Mouse (Mus musculus) myocyte (in vitro differentiated cells): ENCODE results near the gene Smtnl1. TPM values are rescaled to one million over a fixed set of nuclear protein-coding genes. Genes with fewer than 3 reads are reported as not detected.
A peak's percentile ranks its signal among the peaks of the same experiment; 100 is the strongest.

ENCODE experiments used
- H3K27me3 ChIP-seq: one replicate; pipeline ENCODE4 v1.6.1; 2011; ENCODE audit not compliant: control insufficient read depth, insufficient read depth, insufficient read length
- H3K36me3 ChIP-seq: one replicate; pipeline ENCODE4 v1.6.1; 2011; ENCODE audit not compliant: control insufficient read depth, insufficient read depth
- H3K4me2 ChIP-seq: one replicate; pipeline ENCODE4 v1.6.1; 2011; ENCODE audit warnings: low read depth, control low read depth
- H3K4me3 ChIP-seq: one replicate; pipeline ENCODE4 v1.5.1; 2011; ENCODE audit warnings: mild to moderate bottlenecking, control low read depth, moderate library complexity
- H3K79me2 ChIP-seq: one replicate; pipeline ENCODE4 v1.6.1; 2011; ENCODE audit not compliant: control insufficient read depth, insufficient read depth
- H3ac ChIP-seq: one replicate; pipeline ENCODE4 v1.6.1; 2011; ENCODE audit not compliant: control insufficient read depth, insufficient read length
- CEBPB ChIP-seq: IDR thresholded peaks from 2 replicates; pipeline ENCODE4 v1.6.1; 2011; ENCODE audit warnings: mild to moderate bottlenecking, moderate library complexity; ENCODE audit not compliant: poor library complexity, insufficient read depth, severe bottlenecking
- E2F4 ChIP-seq: IDR thresholded peaks from one replicate; pipeline ENCODE4 v1.6.1; 2011; ENCODE audit warnings: mild to moderate bottlenecking, control low read depth, moderate library complexity; ENCODE audit not compliant: insufficient read depth
- MAX ChIP-seq: IDR thresholded peaks from one replicate; pipeline ENCODE4 v1.6.1; 2011; ENCODE audit warnings: low read depth, mild to moderate bottlenecking, control low read depth
- MYOD1 ChIP-seq, 3 experiments: IDR thresholded peaks; one replicate each; pipeline ENCODE4 v1.6.1; 2011; ENCODE audit warnings: control low read depth in 2 of 3, low read depth in 2 of 3, mild to moderate bottlenecking in 2 of 3, moderate library complexity in 1 of 3; ENCODE audit not compliant: insufficient read length in 2 of 3, control insufficient read depth in 1 of 3
- MYOG ChIP-seq, 3 experiments: IDR thresholded peaks; one replicate each; pipeline ENCODE4 v1.6.1; 2011; ENCODE audit warnings: control low read depth in 2 of 3, low read depth in 2 of 3, mild to moderate bottlenecking in 2 of 3; ENCODE audit not compliant: insufficient read length in 2 of 3, control insufficient read depth in 1 of 3, insufficient read depth in 1 of 3
- POLR2A ChIP-seq: IDR thresholded peaks from one replicate; pipeline ENCODE4 v1.6.1; 2011; ENCODE audit warnings: low read depth, mild to moderate bottlenecking, control low read depth, moderate library complexity; ENCODE audit not compliant: insufficient read length
- POLR2AphosphoS2 ChIP-seq: IDR thresholded peaks from one replicate; pipeline ENCODE4 v1.6.1; 2011; ENCODE audit warnings: low read depth, control low read depth; ENCODE audit not compliant: insufficient read length
- REST ChIP-seq: IDR thresholded peaks from one replicate; pipeline ENCODE4 v1.6.1; 2011; ENCODE audit warnings: mild to moderate bottlenecking, control low read depth, moderate library complexity; ENCODE audit not compliant: insufficient read depth, insufficient read length
- SRF ChIP-seq: IDR thresholded peaks from one replicate; pipeline ENCODE4 v1.6.1; 2011; ENCODE audit warnings: low read depth; ENCODE audit not compliant: control insufficient read depth, insufficient read length
- TCF12 ChIP-seq: IDR thresholded peaks from one replicate; pipeline ENCODE4 v1.6.1; 2011; ENCODE audit warnings: mild to moderate bottlenecking, control low read depth; ENCODE audit not compliant: poor library complexity, insufficient read depth, severe bottlenecking
- TCF3 ChIP-seq: IDR thresholded peaks from one replicate; pipeline ENCODE4 v1.6.1; 2011; ENCODE audit warnings: low read depth, control low read depth; ENCODE audit not compliant: insufficient read length
- USF1 ChIP-seq: IDR thresholded peaks from one replicate; pipeline ENCODE4 v1.6.1; 2011; ENCODE audit warnings: low read depth, mild to moderate bottlenecking, control low read depth, moderate library complexity
- polyA plus RNA-seq: library from polyadenylated mRNA; unstranded; fragments of >200 nt; fragmentation: generic; extraction: Trizol; gene quantifications from one replicate; pipeline ENCODE4 v1.2.1, GENCODE M21; 2012; ENCODE audit warnings: missing spikeins

Gene Smtnl1
- polyA plus RNA-seq, 1 experiment: 0.85 TPM

GRCm38 (mm10) chr2:84792516-84792915 lies 29.9 kb downstream of the Smtnl1 start:
- no peaks in the 10 kb centered on the region for H3K79me2 ChIP-seq
- TF ChIP-seq MYOG (IDR thresholded peaks at IDR 0.05; ENCODE audit: control insufficient read depth in 1 of 3, insufficient read depth in 1 of 3, insufficient read length in 2 of 3, low read depth in 2 of 3) (no peak), E2F4 (no peak), POLR2A (no peak), TCF3 (no peak), CEBPB (no peak), MAX (no peak), SRF (no peak), USF1 (no peak), TCF12 (no peak), MYOD1 (IDR thresholded peaks at IDR 0.05; ENCODE audit: control insufficient read depth in 1 of 3, insufficient read length in 2 of 3, low read depth in 2 of 3) (no peak), POLR2AphosphoS2 (no peak), REST (no peak)
- no peaks in the 10 kb centered on the region for H3K36me3 ChIP-seq
- H3K27me3 ChIP-seq: no peaks in the 10 kb centered on the region
- no peak overlapping the region for H3K4me3 ChIP-seq
- H3ac ChIP-seq: no peak overlapping the region
- no peak overlapping the region for H3K4me2 ChIP-seq

- Histone ChIP-seq H3K27me3 (no peaks in the 10 kb centered on the region), H3K36me3 (no peaks in the 10 kb centered on the region), H3K4me3 (no peak overlapping the region), H3ac (no peak overlapping the region), H3K4me2 (no peak overlapping the region), H3K79me2 (no peaks in the 10 kb centered on the region)
- TF ChIP-seq MYOG (IDR thresholded peaks at IDR 0.05; ENCODE audit: control insufficient read depth in 1 of 3, insufficient read depth in 1 of 3, insufficient read length in 2 of 3, low read depth in 2 of 3) (no peak), TCF3 (no peak), MYOD1 (IDR thresholded peaks at IDR 0.05; ENCODE audit: control insufficient read depth in 1 of 3, insufficient read length in 2 of 3, low read depth in 2 of 3) (no peak), REST (no peak), E2F4 (no peak), CEBPB (no peak), POLR2A (no peak), POLR2AphosphoS2 (no peak)
Measured at GRCm38 (mm10) chr2:84790418-84790817, 32.0 kb downstream of the Smtnl1 start.

- H3ac ChIP-seq: no peak overlapping the region
- no peak overlapping the region for H3K4me2 ChIP-seq
- H3K4me3 ChIP-seq: no peak overlapping the region
- TF ChIP-seq TCF12 (no peak), MAX (no peak), E2F4 (no peak), CEBPB (no peak), MYOG (IDR thresholded peaks at IDR 0.05; ENCODE audit: control insufficient read depth in 1 of 3, insufficient read depth in 1 of 3, insufficient read length in 2 of 3, low read depth in 2 of 3) (no peak), POLR2A (no peak), POLR2AphosphoS2 (no peak), TCF3 (no peak), MYOD1 (IDR thresholded peaks at IDR 0.05; ENCODE audit: control insufficient read depth in 1 of 3, insufficient read length in 2 of 3, low read depth in 2 of 3) (no peak), SRF (no peak), REST (no peak), USF1 (no peak)
- H3K27me3 ChIP-seq: no peaks in the 10 kb centered on the region
- no peaks in the 10 kb centered on the region for H3K79me2 ChIP-seq
- H3K36me3 ChIP-seq: no peaks in the 10 kb centered on the region
Measured at GRCm38 (mm10) chr2:84788316-84788715, 34.1 kb downstream of the Smtnl1 start.

- Histone ChIP-seq H3K27me3 (no peaks in the 10 kb centered on the region), H3K36me3 (no peaks in the 10 kb centered on the region), H3K79me2 (no peaks in the 10 kb centered on the region), H3K4me3 (no peak overlapping the region), H3K4me2 (peak overlapping the region; percentile 12), H3ac (no peak overlapping the region)
- TF ChIP-seq REST (no peak), POLR2A (no peak), POLR2AphosphoS2 (no peak), TCF12 (no peak), MYOG (IDR thresholded peaks at IDR 0.05; ENCODE audit: control insufficient read depth in 1 of 3, insufficient read depth in 1 of 3, insufficient read length in 2 of 3, low read depth in 2 of 3) (peak in 2 of 3 experiments; percentile 30 to 79), SRF (no peak), TCF3 (no peak), USF1 (peak; percentile 74), MAX (no peak), E2F4 (no peak), MYOD1 (IDR thresholded peaks at IDR 0.05; ENCODE audit: control insufficient read depth in 1 of 3, insufficient read length in 2 of 3, low read depth in 2 of 3) (peak in 2 of 3 experiments; percentile 23 to 56), CEBPB (no peak)
Measured at GRCm38 (mm10) chr2:84783840-84784566, 38.4 kb downstream of the Smtnl1 start.
